Mouse (Mus musculus): ENCODE data around the gene Tnni3k. TPM values are rescaled to one million over a fixed set of nuclear protein-coding genes. Genes with fewer than 3 reads are reported as not detected.

Tnni3k gene
- total RNA-seq (2023), result not detected

GRCm38 (mm10) chr3:155055231-155055916, at the start of gene Tnni3k:
Gene Tnni3k, minus strand, starts transcription at chr3:155055407.

GRCm38 (mm10) chr3:155093116-155093956, 38.1 kb upstream of the Tnni3k start, which contains the start of the genes Fpgt and Lrriq3:
Gene Fpgt, minus strand, starts transcription at chr3:155093403.
Gene Lrriq3, plus strand, starts transcription at chr3:155093434.

Other genes starting within 250 kb of the Tnni3k start
- 10 to 100 TPM; 16.8 to 20.8 TPM for gene Fpgt, start 38.0 kb upstream of the Tnni3k start, total RNA-seq (2023)
- gene Lrriq3, start 38.0 kb upstream of the Tnni3k start, total RNA-seq (2023), result not detected